Mouse (Mus musculus): ENCODE results near the gene Tmem189. TPM values are rescaled to one million over a fixed set of nuclear protein-coding genes. Genes with fewer than 3 reads are reported as not detected.

Gene Tmem189
- polyA plus RNA-seq, 1 experiment from 2014 or later = 44.5 TPM

- H3K36me3 ChIP-seq (ENCODE audit: control insufficient read depth, insufficient read depth) = no peaks in the 10 kb centered on the region
- 53% methylated on average over 5 of the region's 5 CpGs for WGBS
- no peaks in the 10 kb centered on the region for H3K9me3 ChIP-seq (replicated peaks; ENCODE audit: control insufficient read depth, low read length)
- ATAC-seq (replicated peaks; ENCODE audit: extremely low read depth, insufficient read depth, low FRiP score) = no peak
- H3K27ac ChIP-seq (ENCODE audit: low read length) = no peak overlapping the region
- H3K9ac ChIP-seq (ENCODE audit: low read length) = no peak overlapping the region
- H3K4me2 ChIP-seq (ENCODE audit: low read depth, low read length) = no peak overlapping the region
- H3K4me3 ChIP-seq (ENCODE audit: low read length) = no peak overlapping the region
- H3K27me3 ChIP-seq (ENCODE audit: control insufficient read depth, insufficient read depth, low read length) = no peaks in the 10 kb centered on the region
- H3K4me1 ChIP-seq (ENCODE audit: control insufficient read depth, insufficient read depth, low read length) = no peaks in the 10 kb centered on the region
Observed at GRCm38 (mm10) chr2:167678600-167678999, 11.0 kb downstream of the Tmem189 start.

- H3K9ac ChIP-seq (ENCODE audit: low read length) = no peak overlapping the region
- H3K9me3 ChIP-seq (replicated peaks; ENCODE audit: control insufficient read depth, low read length) = no peaks in the 10 kb centered on the region
- H3K4me1 ChIP-seq (ENCODE audit: control insufficient read depth, insufficient read depth, low read length) = peaks cover 3% of the 10 kb centered on the region; the same call in 1 of the 2 replicates
- no peaks in the 10 kb centered on the region for H3K36me3 ChIP-seq (ENCODE audit: control insufficient read depth, insufficient read depth)
- H3K4me3 ChIP-seq (ENCODE audit: low read length) = no peak overlapping the region
- WGBS = 34% methylated on average over 14 of the region's 14 CpGs
- no peak overlapping the region for H3K27ac ChIP-seq (ENCODE audit: low read length)
- no peaks in the 10 kb centered on the region for H3K27me3 ChIP-seq (ENCODE audit: control insufficient read depth, insufficient read depth, low read length)
- no peak for ATAC-seq (replicated peaks; ENCODE audit: extremely low read depth, insufficient read depth, low FRiP score)
- H3K4me2 ChIP-seq (ENCODE audit: low read depth, low read length) = no peak overlapping the region
Observed at GRCm38 (mm10) chr2:167675120-167675909, 14.3 kb downstream of the Tmem189 start.

- WGBS = 22% methylated on average over 13 of the region's 13 CpGs
- no peak overlapping the region for H3K4me3 ChIP-seq (ENCODE audit: low read length)
- H3K9ac ChIP-seq (ENCODE audit: low read length) = no peak overlapping the region
Observed at GRCm38 (mm10) chr2:167672212-167672685, 17.4 kb downstream of the Tmem189 start.

GRCm38 (mm10) chr2:167671101-167671633 lies 18.5 kb downstream of the Tmem189 start:
- H3K27ac ChIP-seq (ENCODE audit: low read length) = no peak overlapping the region
- no peaks in the 10 kb centered on the region for H3K36me3 ChIP-seq (ENCODE audit: control insufficient read depth, insufficient read depth)
- WGBS = 80% methylated on average over 5 of the region's 5 CpGs
- no peak overlapping the region for H3K4me2 ChIP-seq (ENCODE audit: low read depth, low read length)
- no peaks in the 10 kb centered on the region; the same call in 1 of the 2 replicates for H3K27me3 ChIP-seq (ENCODE audit: control insufficient read depth, insufficient read depth, low read length)
- H3K9ac ChIP-seq (ENCODE audit: low read length) = no peak overlapping the region
- peaks cover 3% of the 10 kb centered on the region; the same call in 1 of the 2 replicates for H3K4me1 ChIP-seq (ENCODE audit: control insufficient read depth, insufficient read depth, low read length)
- no peak overlapping the region for H3K4me3 ChIP-seq (ENCODE audit: low read length)
- no peak for ATAC-seq (replicated peaks; ENCODE audit: extremely low read depth, insufficient read depth, low FRiP score)
- H3K9me3 ChIP-seq (replicated peaks; ENCODE audit: control insufficient read depth, low read length) = no peaks in the 10 kb centered on the region

More at GRCm38 (mm10) chr2:167672212-167672685, 17.4 kb downstream of the Tmem189 start:
- ATAC-seq (replicated peaks; ENCODE audit: extremely low read depth, insufficient read depth, low FRiP score) = peak; percentile 11; the same call in 1 of the 2 replicates
- Histone ChIP-seq H3K36me3 (ENCODE audit: control insufficient read depth, insufficient read depth) (no peaks in the 10 kb centered on the region), H3K27me3 (ENCODE audit: control insufficient read depth, insufficient read depth, low read length) (no peaks in the 10 kb centered on the region; the same call in 1 of the 2 replicates), H3K4me1 (ENCODE audit: control insufficient read depth, insufficient read depth, low read length) (peaks cover 3% of the 10 kb centered on the region; the same call in 1 of the 2 replicates), H3K27ac (ENCODE audit: low read length) (no peak overlapping the region), H3K9me3 (replicated peaks; ENCODE audit: control insufficient read depth, low read length) (no peaks in the 10 kb centered on the region), H3K4me2 (ENCODE audit: low read depth, low read length) (peak overlapping the region; percentile 34)

- no peaks in the 10 kb centered on the region for H3K36me3 ChIP-seq (ENCODE audit: control insufficient read depth, insufficient read depth)
- ATAC-seq (replicated peaks; ENCODE audit: extremely low read depth, insufficient read depth, low FRiP score) = no peak
- H3K27me3 ChIP-seq (ENCODE audit: control insufficient read depth, insufficient read depth, low read length) = no peaks in the 10 kb centered on the region; the same call in 1 of the 2 replicates
- peaks cover 3% of the 10 kb centered on the region; the same call in 1 of the 2 replicates for H3K4me1 ChIP-seq (ENCODE audit: control insufficient read depth, insufficient read depth, low read length)
- no peak overlapping the region for H3K4me3 ChIP-seq (ENCODE audit: low read length)
- 55% methylated on average over 4 of the region's 4 CpGs for WGBS
- H3K9me3 ChIP-seq (replicated peaks; ENCODE audit: control insufficient read depth, low read length) = no peaks in the 10 kb centered on the region
- no peak overlapping the region for H3K4me2 ChIP-seq (ENCODE audit: low read depth, low read length)
- H3K9ac ChIP-seq (ENCODE audit: low read length) = no peak overlapping the region
- no peak overlapping the region for H3K27ac ChIP-seq (ENCODE audit: low read length)
Observed at GRCm38 (mm10) chr2:167669398-167669797, 20.2 kb downstream of the Tmem189 start.

- H3K4me1 ChIP-seq (ENCODE audit: control insufficient read depth, insufficient read depth, low read length) = peaks cover 3% of the 10 kb centered on the region; the same call in 1 of the 2 replicates
- no peaks in the 10 kb centered on the region; the same call in 1 of the 2 replicates for H3K27me3 ChIP-seq (ENCODE audit: control insufficient read depth, insufficient read depth, low read length)
- ATAC-seq (replicated peaks; ENCODE audit: extremely low read depth, insufficient read depth, low FRiP score) = no peak
- no peak overlapping the region for H3K9ac ChIP-seq (ENCODE audit: low read length)
- WGBS = 83% methylated on average over 5 of the region's 5 CpGs
- H3K27ac ChIP-seq (ENCODE audit: low read length) = no peak overlapping the region
- no peaks in the 10 kb centered on the region for H3K9me3 ChIP-seq (replicated peaks; ENCODE audit: control insufficient read depth, low read length)
- H3K4me3 ChIP-seq (ENCODE audit: low read length) = no peak overlapping the region
- no peak overlapping the region for H3K4me2 ChIP-seq (ENCODE audit: low read depth, low read length)
- H3K36me3 ChIP-seq (ENCODE audit: control insufficient read depth, insufficient read depth) = no peaks in the 10 kb centered on the region
Observed at GRCm38 (mm10) chr2:167668426-167668825, 21.2 kb downstream of the Tmem189 start.

GRCm38 (mm10) chr2:167665972-167666713 lies 23.5 kb downstream of the Tmem189 start:
- Histone ChIP-seq H3K9me3 (replicated peaks; ENCODE audit: control insufficient read depth, low read length) (no peaks in the 10 kb centered on the region), H3K36me3 (ENCODE audit: control insufficient read depth, insufficient read depth) (no peaks in the 10 kb centered on the region), H3K27me3 (ENCODE audit: control insufficient read depth, insufficient read depth, low read length) (no peaks in the 10 kb centered on the region; the same call in 1 of the 2 replicates), H3K27ac (ENCODE audit: low read length) (no peak overlapping the region), H3K9ac (ENCODE audit: low read length) (no peak overlapping the region), H3K4me3 (ENCODE audit: low read length) (no peak overlapping the region), H3K4me2 (ENCODE audit: low read depth, low read length) (no peak overlapping the region), H3K4me1 (ENCODE audit: control insufficient read depth, insufficient read depth, low read length) (peaks cover 4% of the 10 kb centered on the region; the same call in 1 of the 2 replicates)
- no peak for ATAC-seq (replicated peaks; ENCODE audit: extremely low read depth, insufficient read depth, low FRiP score)
- 82% methylated on average over 18 of the region's 18 CpGs for WGBS

GRCm38 (mm10) chr2:167662713-167663112 lies 26.9 kb downstream of the Tmem189 start:
- Histone ChIP-seq H3K9ac (ENCODE audit: low read length) (no peak overlapping the region), H3K27me3 (ENCODE audit: control insufficient read depth, insufficient read depth, low read length) (no peaks in the 10 kb centered on the region; the same call in 1 of the 2 replicates), H3K4me3 (ENCODE audit: low read length) (no peak overlapping the region), H3K36me3 (ENCODE audit: control insufficient read depth, insufficient read depth) (no peaks in the 10 kb centered on the region), H3K9me3 (replicated peaks; ENCODE audit: control insufficient read depth, low read length) (no peaks in the 10 kb centered on the region), H3K4me2 (ENCODE audit: low read depth, low read length) (no peak overlapping the region), H3K4me1 (ENCODE audit: control insufficient read depth, insufficient read depth, low read length) (peaks cover 25% of the 10 kb centered on the region), H3K27ac (ENCODE audit: low read length) (no peak overlapping the region)
- 50% methylated on average over 6 of the region's 6 CpGs for WGBS
- ATAC-seq (replicated peaks; ENCODE audit: extremely low read depth, insufficient read depth, low FRiP score) = no peak

All from heart, embryonic 16.5 days (tissue).